Mouse (Mus musculus) kidney, adult 2 months (tissue): ENCODE measurements around the gene Zmym1.

Experiments used
- CTCF ChIP-seq: fragments of 200-500 bp; conservative IDR thresholded peaks from 2 replicates; pipeline ENCODE4 v1.5.1; 2011; ENCODE audit warnings: low read depth, mild to moderate bottlenecking, control low read depth, low read length, moderate library complexity, mixed read lengths; ENCODE audit not compliant: insufficient read depth, insufficient read length
- POLR2A ChIP-seq: fragments of 200-500 bp; IDR thresholded peaks from one replicate; pipeline ENCODE4 v1.6.1; 2011; ENCODE audit warnings: low read depth, low read length, control low read depth

DNA sequence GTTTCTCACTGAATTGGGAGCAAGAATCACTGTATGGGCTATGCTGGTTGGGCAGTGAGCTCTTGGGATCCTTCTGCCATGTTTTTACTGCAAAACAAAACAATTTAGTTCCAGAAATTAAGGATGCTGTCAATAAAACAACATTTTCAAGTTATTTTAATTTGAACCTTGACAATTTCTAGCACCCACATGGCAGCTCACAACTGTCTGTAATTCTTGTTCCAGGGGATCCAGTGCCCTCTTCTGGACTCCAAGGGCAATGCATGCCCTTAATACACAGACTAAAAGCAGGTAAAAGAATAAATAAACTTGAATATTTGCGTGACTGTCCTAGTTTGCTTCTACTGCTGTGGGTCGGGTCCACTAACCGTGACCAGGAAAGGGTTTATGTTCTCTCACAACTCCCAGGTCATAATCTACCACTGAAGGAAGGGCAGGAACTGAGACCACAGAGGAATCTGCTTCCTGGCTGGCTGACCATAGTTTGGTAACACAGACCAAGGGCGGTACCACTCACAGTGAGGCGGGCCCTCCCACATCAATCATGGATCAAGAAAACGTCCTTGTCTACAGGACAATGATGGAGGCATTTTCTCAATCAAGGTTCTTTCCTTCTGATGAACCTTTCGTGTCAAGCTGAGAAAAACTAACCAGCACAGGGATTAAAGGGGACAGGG lies 6.3 kb downstream of the Zmym1 start:
- 0 out of 2 replicates have a peak, but pooled peaks have one; percentile 24 for TF ChIP-seq CTCF
- TF ChIP-seq POLR2A, result no peak
